Mouse (Mus musculus): Measurements from ENCODE around the gene Olfr883. TPM values are rescaled to one million over a fixed set of nuclear protein-coding genes. Genes with fewer than 3 reads are reported as not detected.

Gene Olfr883
- not detected in 2 replicates for polyA plus RNA-seq (2011; ENCODE audit: insufficient read depth, insufficient read length, low replicate concordance, missing spikeins)

DNA sequence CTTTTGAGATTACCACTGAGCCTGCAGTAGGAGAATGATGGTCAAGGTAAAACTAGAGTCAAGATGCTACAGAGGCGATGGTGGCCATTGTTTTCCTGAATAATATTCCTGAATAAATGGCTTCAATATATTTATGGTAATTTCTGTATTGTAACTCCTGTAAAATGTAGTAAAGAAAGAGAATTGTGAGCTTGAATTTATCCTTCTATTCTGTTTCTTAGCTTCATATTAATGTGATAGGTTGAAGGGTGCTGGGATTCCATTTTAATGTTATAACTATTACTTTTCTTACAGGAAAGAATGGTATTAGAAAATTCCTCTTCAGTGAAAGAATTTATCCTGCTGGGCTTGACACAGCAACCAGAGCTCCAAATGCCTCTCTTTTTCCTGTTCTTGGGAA, at the start of gene Olfr883:
Olfr883 (plus strand) TSS at position 301 of the 400 bp plus-strand sequence.
- H3K4me1 ChIP-seq (ENCODE audit: control insufficient read depth, insufficient read depth, low read length) = no peaks in the 10 kb centered on the region
- no peak for TF ChIP-seq CTCF (IDR thresholded peaks at IDR 0.05; ENCODE audit: control insufficient read depth, insufficient read depth, low read length)
- TF ChIP-seq POLR2A (IDR thresholded peaks at IDR 0.05; ENCODE audit: borderline replicate concordance, control insufficient read depth, low read depth, low read length) = no peak
- H3K4me3 ChIP-seq (replicated peaks; ENCODE audit: control insufficient read depth, low read depth, low read length) = no peak within 1 kb of the TSS
- no peak within 1 kb of the TSS for H3K27ac ChIP-seq (ENCODE audit: control insufficient read depth, insufficient read depth, low read depth, low read length, poor library complexity)
- 59% methylated on average over 1 of the region's 1 CpGs for WGBS

GRCm38 (mm10) chr9:37991525-37991924, 34.1 kb upstream of the Olfr883 start, which contains the start of gene Olfr881:
Gene Olfr881, plus strand, starts transcription at chr9:37991825.
- Histone ChIP-seq H3K27ac (ENCODE audit: control insufficient read depth, insufficient read depth, low read depth, low read length, poor library complexity) (no peak within 1 kb of the TSS), H3K4me3 (replicated peaks; ENCODE audit: control insufficient read depth, low read depth, low read length) (no peak within 1 kb of the TSS), H3K4me1 (ENCODE audit: control insufficient read depth, insufficient read depth, low read length) (no peaks in the 10 kb centered on the region)
- no peak for TF ChIP-seq POLR2A (IDR thresholded peaks at IDR 0.05; ENCODE audit: borderline replicate concordance, control insufficient read depth, low read depth, low read length)
- no peak for TF ChIP-seq CTCF (IDR thresholded peaks at IDR 0.05; ENCODE audit: control insufficient read depth, insufficient read depth, low read length)

- TF ChIP-seq CTCF (IDR thresholded peaks at IDR 0.05; ENCODE audit: control insufficient read depth, insufficient read depth, low read length) = no peak
- TF ChIP-seq POLR2A (IDR thresholded peaks at IDR 0.05; ENCODE audit: borderline replicate concordance, control insufficient read depth, low read depth, low read length) = no peak
- Histone ChIP-seq H3K27ac (ENCODE audit: control insufficient read depth, insufficient read depth, low read depth, low read length, poor library complexity) (no peak overlapping the region), H3K4me3 (replicated peaks; ENCODE audit: control insufficient read depth, low read depth, low read length) (no peak overlapping the region), H3K4me1 (ENCODE audit: control insufficient read depth, insufficient read depth, low read length) (no peaks in the 10 kb centered on the region)
- 46% methylated on average over 2 of the region's 2 CpGs for WGBS
Observed at GRCm38 (mm10) chr9:37998581-37999204, 26.9 kb upstream of the Olfr883 start.

DNA sequence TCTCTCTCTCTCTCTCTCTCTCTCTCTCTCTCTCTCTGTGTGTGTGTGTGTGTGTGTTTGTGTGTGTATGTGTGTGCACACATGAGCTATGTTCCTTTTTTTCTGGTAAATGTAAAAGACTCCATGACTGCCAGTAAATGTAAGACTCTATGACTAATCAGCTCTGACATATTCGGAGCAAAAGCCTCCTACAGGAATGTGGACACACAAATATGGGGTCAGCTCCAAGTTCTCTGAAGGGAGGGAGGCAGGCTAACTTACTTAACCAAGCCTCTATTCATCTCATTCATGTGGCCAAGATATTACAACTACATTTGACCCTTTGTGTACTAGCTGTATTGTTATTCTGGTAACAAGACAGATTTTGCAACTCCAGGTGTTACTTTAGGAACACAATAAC, 25.6 kb upstream of the Olfr883 start:
- WGBS = 38% methylated on average over 1 of the region's 1 CpGs
- no peak overlapping the region for H3K4me3 ChIP-seq (replicated peaks; ENCODE audit: control insufficient read depth, low read depth, low read length)
- H3K27ac ChIP-seq (ENCODE audit: control insufficient read depth, insufficient read depth, low read depth, low read length, poor library complexity) = no peak overlapping the region
- TF ChIP-seq CTCF (IDR thresholded peaks at IDR 0.05; ENCODE audit: control insufficient read depth, insufficient read depth, low read length) (no peak), POLR2A (IDR thresholded peaks at IDR 0.05; ENCODE audit: borderline replicate concordance, control insufficient read depth, low read depth, low read length) (no peak)
- no peaks in the 10 kb centered on the region for H3K4me1 ChIP-seq (ENCODE audit: control insufficient read depth, insufficient read depth, low read length)

DNA sequence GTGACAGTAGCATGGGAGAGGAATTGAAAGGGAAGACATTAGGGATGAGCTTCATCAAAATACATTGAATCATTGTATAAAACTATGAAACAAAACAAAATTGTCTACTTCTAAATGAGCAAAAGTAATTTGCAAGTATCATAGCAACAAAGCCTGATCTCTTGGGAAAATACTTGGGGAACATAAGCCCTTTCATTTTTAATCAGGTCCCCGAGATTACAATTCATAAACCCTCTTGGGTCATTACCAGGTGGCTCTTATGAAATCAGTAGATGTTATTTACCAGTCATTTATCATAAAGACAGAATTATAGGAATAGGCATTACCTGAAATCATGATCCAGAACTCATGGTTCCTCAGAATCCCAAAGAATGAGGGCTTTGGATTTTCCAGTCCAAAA, 20.6 kb downstream of the Olfr883 start, which contains the start of gene Olfr884:
Olfr884 (plus strand) TSS at position 301 of the 400 bp plus-strand sequence.
- H3K4me3 ChIP-seq (replicated peaks; ENCODE audit: control insufficient read depth, low read depth, low read length) = no peak within 1 kb of the TSS
- TF ChIP-seq POLR2A (IDR thresholded peaks at IDR 0.05; ENCODE audit: borderline replicate concordance, control insufficient read depth, low read depth, low read length) (no peak), CTCF (IDR thresholded peaks at IDR 0.05; ENCODE audit: control insufficient read depth, insufficient read depth, low read length) (no peak)
- no peaks in the 10 kb centered on the region for H3K4me1 ChIP-seq (ENCODE audit: control insufficient read depth, insufficient read depth, low read length)
- WGBS = 53% methylated on average over 1 of the region's 1 CpGs
- no peak within 1 kb of the TSS for H3K27ac ChIP-seq (ENCODE audit: control insufficient read depth, insufficient read depth, low read depth, low read length, poor library complexity)

DNA sequence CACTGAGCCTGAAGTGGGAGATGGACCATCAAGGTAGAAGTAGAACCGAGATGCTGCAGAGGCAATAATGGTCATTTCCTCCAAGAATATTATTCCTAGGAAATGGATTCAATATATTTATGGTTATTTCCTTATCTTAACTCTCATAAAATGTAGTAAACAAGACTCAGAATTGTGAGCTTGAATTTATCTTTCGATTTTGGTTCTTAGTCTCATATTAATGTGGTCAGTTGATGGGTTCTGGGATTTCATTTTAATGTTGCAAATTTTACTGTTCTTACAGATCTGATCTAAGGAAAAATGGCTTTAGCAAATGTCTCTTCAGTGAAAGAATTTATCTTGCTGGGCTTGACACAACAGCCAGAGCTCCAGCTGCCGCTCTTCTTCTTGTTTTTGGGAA, 35.4 kb downstream of the Olfr883 start, which contains the start of gene Olfr885:
Olfr885 (plus strand) TSS at position 301 of the 400 bp plus-strand sequence.
- Histone ChIP-seq H3K27ac (ENCODE audit: control insufficient read depth, insufficient read depth, low read depth, low read length, poor library complexity) (no peak within 1 kb of the TSS), H3K4me1 (ENCODE audit: control insufficient read depth, insufficient read depth, low read length) (no peaks in the 10 kb centered on the region), H3K4me3 (replicated peaks; ENCODE audit: control insufficient read depth, low read depth, low read length) (no peak within 1 kb of the TSS)
- 77% methylated on average over 3 of the region's 3 CpGs for WGBS
- no peak for TF ChIP-seq CTCF (IDR thresholded peaks at IDR 0.05; ENCODE audit: control insufficient read depth, insufficient read depth, low read length)
- TF ChIP-seq POLR2A (IDR thresholded peaks at IDR 0.05; ENCODE audit: borderline replicate concordance, control insufficient read depth, low read depth, low read length) = no peak

Other genes with a start within 250 kb of the Olfr883 start
- not detected in 2 replicates for gene Olfr876, start 222.8 kb upstream of the Olfr883 start, polyA plus RNA-seq (2011; ENCODE audit: insufficient read depth, insufficient read length, low replicate concordance, missing spikeins)
- not detected in 2 replicates for gene Olfr877, start 171.5 kb upstream of the Olfr883 start, polyA plus RNA-seq (2011; ENCODE audit: insufficient read depth, insufficient read length, low replicate concordance, missing spikeins)
- not detected in 2 replicates for gene Olfr145, start 129.1 kb upstream of the Olfr883 start, polyA plus RNA-seq (2011; ENCODE audit: insufficient read depth, insufficient read length, low replicate concordance, missing spikeins)
- not detected in 2 replicates for gene Olfr878, start 108.0 kb upstream of the Olfr883 start, polyA plus RNA-seq (2011; ENCODE audit: insufficient read depth, insufficient read length, low replicate concordance, missing spikeins)
- 0.35 TPM in 1 of 2 replicates, not detected in the other for gene Olfr881, start 34.0 kb upstream of the Olfr883 start, polyA plus RNA-seq (2011; ENCODE audit: insufficient read depth, insufficient read length, low replicate concordance, missing spikeins)
- gene Olfr884, start 20.7 kb downstream of the Olfr883 start, polyA plus RNA-seq (2011; ENCODE audit: insufficient read depth, insufficient read length, low replicate concordance, missing spikeins) = not detected in 2 replicates
- gene Olfr885, start 35.5 kb downstream of the Olfr883 start, polyA plus RNA-seq (2011; ENCODE audit: insufficient read depth, insufficient read length, low replicate concordance, missing spikeins) = not detected in 2 replicates
- gene Olfr887, start 58.3 kb downstream of the Olfr883 start, polyA plus RNA-seq (2011; ENCODE audit: insufficient read depth, insufficient read length, low replicate concordance, missing spikeins) = 0.16 and 0.95 TPM in 2 replicates
- gene Olfr888, start 82.3 kb downstream of the Olfr883 start, polyA plus RNA-seq (2011; ENCODE audit: insufficient read depth, insufficient read length, low replicate concordance, missing spikeins) = not detected in 2 replicates
- 0.35 TPM in 1 of 2 replicates, not detected in the other for gene Olfr889, start 89.4 kb downstream of the Olfr883 start, polyA plus RNA-seq (2011; ENCODE audit: insufficient read depth, insufficient read length, low replicate concordance, missing spikeins)
- not detected in 2 replicates for gene Olfr890, start 116.7 kb downstream of the Olfr883 start, polyA plus RNA-seq (2011; ENCODE audit: insufficient read depth, insufficient read length, low replicate concordance, missing spikeins)
- gene Olfr891, start 155.0 kb downstream of the Olfr883 start, polyA plus RNA-seq (2011; ENCODE audit: insufficient read depth, insufficient read length, low replicate concordance, missing spikeins) = not detected in 2 replicates
- gene Olfr893, start 182.6 kb downstream of the Olfr883 start, polyA plus RNA-seq (2011; ENCODE audit: insufficient read depth, insufficient read length, low replicate concordance, missing spikeins) = not detected in 2 replicates
- not detected in 2 replicates for gene Olfr894, start 192.2 kb downstream of the Olfr883 start, polyA plus RNA-seq (2011; ENCODE audit: insufficient read depth, insufficient read length, low replicate concordance, missing spikeins)
- gene Olfr143, start 227.0 kb downstream of the Olfr883 start, polyA plus RNA-seq (2011; ENCODE audit: insufficient read depth, insufficient read length, low replicate concordance, missing spikeins) = not detected in 2 replicates
- gene Olfr895, start 242.0 kb downstream of the Olfr883 start, polyA plus RNA-seq (2011; ENCODE audit: insufficient read depth, insufficient read length, low replicate concordance, missing spikeins) = not detected in 2 replicates